Mouse (Mus musculus): ENCODE measurements around the gene Bicdl2.

Gene Bicdl2

DNA sequence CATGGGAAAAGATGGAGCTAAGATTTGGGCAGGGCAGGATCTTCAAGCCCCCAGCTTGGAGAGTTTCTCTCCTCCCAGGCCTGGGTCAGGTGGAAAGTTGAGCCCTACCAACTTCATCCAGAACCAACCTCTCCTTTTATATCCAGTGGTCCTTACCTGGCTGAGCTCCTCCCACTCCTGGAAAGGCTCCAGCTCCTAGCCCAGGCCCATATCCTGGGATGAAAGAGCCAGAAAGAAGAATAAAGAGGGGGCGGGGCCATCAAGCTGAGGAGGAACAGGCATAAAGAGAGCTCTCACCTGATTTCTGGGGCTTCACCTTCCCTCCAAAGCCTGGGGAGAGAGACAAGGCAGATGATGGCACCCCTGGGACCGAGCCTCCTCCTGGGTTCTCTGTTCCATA lies 56.7 kb downstream of the Bicdl2 start:
- in situ Hi-C loops (cut with MboI), result loop anchor here (5.0 kb wide), 1 partner anchor 50 kb away; no protein-coding TSS in a partner anchor

Measured in mature B cell (primary cell).